Comparison of ENCODE assay signal across 15 mouse cellular contexts in the genomic region with DNA sequence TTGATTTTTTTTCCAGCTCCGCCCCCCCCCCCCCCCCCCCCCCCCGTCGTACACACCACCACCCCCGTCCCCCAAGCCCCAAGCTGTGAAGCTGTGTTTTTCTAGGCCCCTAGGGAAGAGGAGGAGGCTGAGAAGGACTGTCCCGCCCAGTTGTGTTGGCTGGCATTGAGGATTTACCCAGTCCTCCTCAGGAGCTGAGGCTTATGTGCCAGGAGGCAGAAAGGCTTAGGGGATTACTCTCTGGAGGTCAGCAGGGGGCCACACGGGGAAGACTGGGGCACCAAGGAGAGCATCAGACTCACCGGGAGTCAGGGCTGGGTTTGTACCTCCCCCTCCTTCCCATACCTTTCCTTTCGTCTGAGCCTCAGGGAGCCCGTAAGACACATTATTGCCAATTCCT. TPM values are rescaled to one million over a fixed set of nuclear protein-coding genes. Genes with fewer than 3 reads are reported as not detected.
DNase-seq lines count a peak whose midpoint lies in the region; ATAC-seq lines count a peak whose summit lies in the region.
"Had no signal": no experiment of that assay in that cellular context is flagged by ENCODE, and none has a peak within 500 bp of the region (broad histone marks: within the 10 kb centered on the region; RNA-seq: fewer than 3 reads in every experiment).

No protein-coding gene starts in this region.

- no peak overlapping the region for H3K9ac ChIP-seq in heart, embryonic 15.5 days
- H3K9ac ChIP-seq in limb, embryonic 13.5 days: no peak overlapping the region
- H3K9ac ChIP-seq: embryonic facial prominence, embryonic 12.5 days; forebrain, embryonic 15.5 days; liver, embryonic 13.5 days; neural tube, embryonic 15.5 days had no signal

- H3K9me3 ChIP-seq in heart, embryonic 15.5 days (replicated peaks): no peaks in the 10 kb centered on the region
- no peaks in the 10 kb centered on the region for H3K9me3 ChIP-seq in limb, embryonic 13.5 days
- H3K9me3 ChIP-seq in limb, embryonic 10.5 days (replicated peaks): no peaks in the 10 kb centered on the region
- H3K9me3 ChIP-seq in embryonic facial prominence, embryonic 10.5 days: no peaks in the 10 kb centered on the region
- H3K9me3 ChIP-seq: embryonic facial prominence, embryonic 12.5 days; forebrain, embryonic 15.5 days; G1E; liver, embryonic 13.5 days; neural tube, embryonic 15.5 days had no signal

- H3K27ac ChIP-seq in heart, embryonic 15.5 days: peak overlapping the region; percentile 30; the same call in 1 of the 2 replicates
- H3K27ac ChIP-seq in limb, embryonic 13.5 days: peak overlapping the region; percentile 45; the same call in 1 of the 2 replicates
- H3K27ac ChIP-seq in limb, embryonic 10.5 days: no peak overlapping the region
- H3K27ac ChIP-seq in embryonic facial prominence, embryonic 10.5 days (replicated peaks): peak overlapping the region; percentile 40; the same call in 1 of the 2 replicates
- H3K27ac ChIP-seq: forebrain, embryonic 15.5 days; liver, embryonic 13.5 days; neural tube, embryonic 15.5 days had no signal

- 45% methylated on average over 5 of the region's 9 CpGs for WGBS in heart, embryonic 15.5 days
- 23% methylated on average over 5 of the region's 9 CpGs for WGBS in limb, embryonic 13.5 days
- WGBS in limb, embryonic 10.5 days: 31% methylated on average over 7 of the region's 9 CpGs
- WGBS in embryonic facial prominence, embryonic 10.5 days: 23% methylated on average over 6 of the region's 9 CpGs

- ATAC-seq in heart, embryonic 15.5 days (replicated peaks; ENCODE audit: insufficient number of reproducible peaks, insufficient read depth, low FRiP score, low read depth): no peak
- ATAC-seq in limb, embryonic 13.5 days (ENCODE audit: low FRiP score, low read depth): no peak
- ATAC-seq: forebrain, embryonic 15.5 days had no signal

- no peak overlapping the region for H3K4me2 ChIP-seq in heart, embryonic 15.5 days
- no peak overlapping the region for H3K4me2 ChIP-seq in limb, embryonic 13.5 days (replicated peaks)
- H3K4me2 ChIP-seq: embryonic facial prominence, embryonic 12.5 days; forebrain, embryonic 15.5 days; liver, embryonic 13.5 days; neural tube, embryonic 15.5 days had no signal

- no peak overlapping the region for H3K4me3 ChIP-seq in heart, embryonic 15.5 days
- no peak overlapping the region for H3K4me3 ChIP-seq in limb, embryonic 13.5 days
- no peak overlapping the region for H3K4me3 ChIP-seq in limb, embryonic 10.5 days
- no peak overlapping the region for H3K4me3 ChIP-seq in embryonic facial prominence, embryonic 10.5 days
- H3K4me3 ChIP-seq: embryonic facial prominence, embryonic 12.5 days; forebrain, embryonic 15.5 days; liver, embryonic 13.5 days; neural tube, embryonic 15.5 days had no signal

- DNase-seq in heart, postnatal 25 days (ENCODE audit: low spot score): no peak
- DNase-seq in limb, embryonic 10.5 days (ENCODE audit: low spot score): no peak
- DNase-seq in embryonic facial prominence, embryonic 10.5 days (ENCODE audit: low spot score): no peak
- peak; percentile 17 for DNase-seq in lung, postnatal 36 days
- no peak for DNase-seq in layer of hippocampus, adult 8-10 months (ENCODE audit: low spot score in 2 of 2)
- DNase-seq: gastrocnemius, postnatal 14 days; layer of hippocampus, adult 9-11 months; liver, embryonic 13.5 days; thymus, adult 18-20 months had no signal

- peaks cover 33% of the 10 kb centered on the region for H3K4me1 ChIP-seq in heart, embryonic 15.5 days (replicated peaks)
- peaks cover 41% of the 10 kb centered on the region for H3K4me1 ChIP-seq in limb, embryonic 13.5 days
- H3K4me1 ChIP-seq in limb, embryonic 10.5 days: peaks cover 43% of the 10 kb centered on the region
- H3K4me1 ChIP-seq in embryonic facial prominence, embryonic 10.5 days: peaks cover 74% of the 10 kb centered on the region

- intact Hi-C loops in heart, postnatal 25 days (cut with DNase I): no loop called here

- peaks cover 20% of the 10 kb centered on the region; the same call in 1 of the 2 replicates for H3K27me3 ChIP-seq in heart, embryonic 15.5 days
- H3K27me3 ChIP-seq in limb, embryonic 13.5 days: 0 out of 2 replicates have a peak, but pooled peaks cover 2% of the 10 kb centered on the region
- peaks cover 32% of the 10 kb centered on the region for H3K27me3 ChIP-seq in limb, embryonic 10.5 days (ENCODE audit: low read depth, poor library complexity, severe bottlenecking)
- H3K27me3 ChIP-seq in embryonic facial prominence, embryonic 10.5 days (replicated peaks; ENCODE audit: low read depth, poor library complexity, severe bottlenecking): peaks cover 40% of the 10 kb centered on the region
- H3K27me3 ChIP-seq: forebrain, embryonic 15.5 days; neural tube, embryonic 15.5 days had no signal

- H3K36me3 ChIP-seq in heart, embryonic 15.5 days: no peaks in the 10 kb centered on the region
- no peaks in the 10 kb centered on the region for H3K36me3 ChIP-seq in limb, embryonic 13.5 days
- H3K36me3 ChIP-seq in limb, embryonic 10.5 days: no peaks in the 10 kb centered on the region
- no peaks in the 10 kb centered on the region for H3K36me3 ChIP-seq in embryonic facial prominence, embryonic 10.5 days (replicated peaks)
- H3K36me3 ChIP-seq: embryonic facial prominence, embryonic 12.5 days; forebrain, embryonic 15.5 days; G1E; liver, embryonic 13.5 days; neural tube, embryonic 15.5 days had no signal

RNA-seq across cellular contexts. Expression of a gene that starts 13.8 kb away (rescaled TPM):
- 21.3 and 32.1 TPM in 2 replicates for polyA plus RNA-seq in heart, embryonic 15.5 days (2015; fragmentation: Nextera tagmentation; extraction: Ambion mirVana)
- total RNA-seq in heart, postnatal 25 days (2021): 10 to 100 TPM; 80.7 to 84.0 TPM
- 45.2 and 48.1 TPM in 2 replicates for polyA plus RNA-seq in limb, embryonic 13.5 days (2015; fragmentation: Nextera tagmentation; extraction: Ambion mirVana)
- polyA plus RNA-seq in limb, embryonic 10.5 days (2016; fragmentation: Nextera tagmentation; extraction: Ambion mirVana): 34.8 and 41.2 TPM in 2 replicates
- polyA plus RNA-seq in embryonic facial prominence, embryonic 10.5 days (2016; fragmentation: Nextera tagmentation; extraction: Ambion mirVana): 39.6 and 44.2 TPM in 2 replicates
- 100 to 1,000 TPM; 744 to 810 (median 791) TPM for total RNA-seq in layer of hippocampus, adult 8-10 months (2022)

RNA-seq across cellular contexts. Expression of a gene that starts 54.4 kb away (rescaled TPM):
- polyA plus RNA-seq in heart, embryonic 15.5 days (2015; fragmentation: Nextera tagmentation; extraction: Ambion mirVana): 34.7 and 38.0 TPM in 2 replicates
- 10 to 100 TPM; 33.0 to 35.4 TPM for total RNA-seq in heart, postnatal 25 days (2021)
- polyA plus RNA-seq in limb, embryonic 13.5 days (2015; fragmentation: Nextera tagmentation; extraction: Ambion mirVana): 80.3 and 83.9 TPM in 2 replicates
- 67.1 and 78.4 TPM in 2 replicates for polyA plus RNA-seq in limb, embryonic 10.5 days (2016; fragmentation: Nextera tagmentation; extraction: Ambion mirVana)
- polyA plus RNA-seq in embryonic facial prominence, embryonic 10.5 days (2016; fragmentation: Nextera tagmentation; extraction: Ambion mirVana): 67.5 TPM in 2 replicates
- 10 to 100 TPM; 28.1 to 40.7 (median 32.0) TPM for total RNA-seq in layer of hippocampus, adult 8-10 months (2022)
